Mouse (Mus musculus): ENCODE measurements around the gene Spindoc. TPM values are rescaled to one million over a fixed set of nuclear protein-coding genes. Genes with fewer than 3 reads are reported as not detected.
"Not testable (repeated sequence)": the region's sequence is repeated elsewhere in the genome, so short reads cannot be mapped to it uniquely, and the experiment has no call there.

Gene Spindoc
- polyA plus RNA-seq, 1 experiment from 2014 or later: 23.7 TPM

DNA sequence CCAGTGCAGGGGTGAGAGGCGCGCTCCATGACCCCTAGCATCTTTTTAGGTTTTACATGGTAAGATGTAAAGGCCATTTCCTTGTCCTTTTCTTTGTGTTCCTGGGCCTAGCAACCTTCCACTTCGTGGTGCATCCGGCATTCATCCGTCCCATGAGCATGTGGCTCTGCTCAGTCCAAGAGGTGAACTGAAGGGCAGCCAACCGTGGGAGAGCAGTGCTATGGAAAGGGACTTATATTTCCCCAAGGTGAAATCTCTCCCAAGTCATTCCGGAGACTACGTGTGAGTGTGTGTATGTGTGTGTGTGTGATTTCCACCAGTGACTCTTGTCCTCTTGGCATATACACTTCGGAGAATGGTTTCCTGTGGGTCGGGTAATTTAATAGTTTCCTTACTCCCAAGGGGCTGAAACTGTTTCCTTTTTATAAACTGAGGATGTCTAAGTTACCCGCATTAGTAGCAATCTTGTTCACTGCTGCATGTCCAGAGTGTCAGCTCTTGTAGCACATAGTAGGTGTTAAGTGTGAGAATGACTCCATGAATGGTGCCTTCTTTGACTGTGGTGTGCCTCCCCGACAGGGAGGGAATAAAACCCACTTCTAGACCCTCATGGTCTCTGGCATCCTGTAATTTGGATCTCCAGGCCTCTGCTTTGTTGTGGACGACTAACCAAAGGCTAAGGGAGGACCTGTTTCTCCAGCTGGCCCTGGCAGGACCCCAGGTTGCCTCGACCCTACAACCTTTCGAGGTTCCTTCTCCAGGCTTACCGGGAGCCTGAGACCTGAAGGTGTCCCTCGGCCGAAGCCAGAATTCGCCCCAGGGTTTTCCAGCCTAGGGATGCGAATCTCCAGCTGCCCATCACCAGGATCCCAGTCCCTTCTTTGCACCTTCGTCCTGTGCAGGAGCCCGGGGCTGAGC lies 33.4 kb upstream of the Spindoc start:
- Histone ChIP-seq H3K4me2 (ENCODE audit: low read length) (peak overlapping the region; percentile 72), H3K9ac (ENCODE audit: low read length) (peak overlapping the region; percentile 96), H3K36me3 (ENCODE audit: control insufficient read depth, insufficient read depth, low read length) (peaks cover 14% of the 10 kb centered on the region), H3K4me3 (ENCODE audit: low read depth, low read length) (peak overlapping the region; percentile 63), H3K27me3 (replicated peaks; ENCODE audit: control insufficient read depth, insufficient read depth, low read length) (no peaks in the 10 kb centered on the region), H3K27ac (ENCODE audit: low read depth) (peak overlapping the region; percentile 89), H3K4me1 (replicated peaks; ENCODE audit: control insufficient read depth, insufficient read depth, low read length) (peaks cover 39% of the 10 kb centered on the region), H3K9me3 (ENCODE audit: control insufficient read depth, low read length) (no peaks in the 10 kb centered on the region)
- 27% methylated on average over 22 of the region's 22 CpGs for WGBS
- ATAC-seq (replicated peaks; ENCODE audit: low FRiP score, low TSS enrichment, low read depth) (no peak), DNase-seq (ENCODE audit: low spot score) (no peak)

DNA sequence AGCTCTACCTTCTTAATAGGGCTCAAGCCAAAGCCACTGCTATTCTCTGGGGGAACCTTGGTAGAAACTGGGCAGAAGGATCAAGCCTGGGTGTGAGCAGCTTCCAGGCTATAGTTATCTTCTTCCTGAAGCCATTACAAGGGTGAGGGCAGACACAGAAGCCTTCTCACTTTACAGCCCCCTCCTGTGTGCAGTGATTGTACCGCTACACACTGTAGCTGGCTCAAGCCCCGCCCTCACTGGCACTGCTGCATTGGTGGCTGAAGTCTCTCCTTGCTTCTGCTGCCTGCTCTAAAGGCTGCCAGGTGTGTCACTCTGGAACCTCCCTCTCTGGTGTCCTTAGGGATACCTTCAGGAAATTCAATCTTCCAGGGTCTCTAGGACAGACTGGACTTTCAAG lies 29.6 kb upstream of the Spindoc start:
- ATAC-seq (replicated peaks; ENCODE audit: low FRiP score, low TSS enrichment, low read depth) (no peak), DNase-seq (ENCODE audit: low spot score) (no peak)
- no peaks in the 10 kb centered on the region for H3K9me3 ChIP-seq (ENCODE audit: control insufficient read depth, low read length)
- H3K36me3 ChIP-seq (ENCODE audit: control insufficient read depth, insufficient read depth, low read length): no peaks in the 10 kb centered on the region
- no peak overlapping the region for H3K4me3 ChIP-seq (ENCODE audit: low read depth, low read length)
- H3K27ac ChIP-seq (ENCODE audit: low read depth): no peak overlapping the region
- WGBS: 46% methylated on average over 2 of the region's 2 CpGs
- H3K4me2 ChIP-seq (ENCODE audit: low read length): no peak overlapping the region
- H3K27me3 ChIP-seq (replicated peaks; ENCODE audit: control insufficient read depth, insufficient read depth, low read length): no peaks in the 10 kb centered on the region
- peaks cover 12% of the 10 kb centered on the region for H3K4me1 ChIP-seq (replicated peaks; ENCODE audit: control insufficient read depth, insufficient read depth, low read length)
- no peak overlapping the region for H3K9ac ChIP-seq (ENCODE audit: low read length)

DNA sequence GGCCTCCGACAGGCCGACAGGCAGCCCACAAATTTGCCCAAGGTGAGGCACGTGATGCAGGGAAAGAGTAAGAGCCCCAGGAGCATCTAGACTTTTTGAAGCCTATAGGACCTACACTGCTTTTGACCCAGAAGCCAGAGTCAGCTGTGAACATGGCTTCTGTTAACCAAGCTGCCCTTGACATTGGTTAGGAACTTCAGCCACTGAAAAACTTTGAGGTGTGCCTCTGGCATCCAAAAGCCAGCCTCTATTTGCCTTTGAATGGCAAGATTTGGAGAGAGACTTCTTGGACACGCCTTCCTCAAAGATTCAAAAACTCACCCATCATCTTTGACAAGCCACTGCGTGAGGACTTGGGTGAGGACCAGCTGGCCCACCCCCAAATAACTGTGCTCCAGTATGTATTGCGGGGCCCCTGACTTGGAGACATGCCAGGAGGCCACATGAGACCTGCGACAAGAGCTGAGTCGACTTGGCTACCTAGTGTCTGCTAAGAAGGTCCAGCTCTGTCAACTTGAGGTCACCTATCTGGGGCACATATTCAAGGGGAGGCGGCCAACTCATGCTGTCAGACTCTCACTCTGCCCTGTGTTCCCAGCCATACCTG lies 21.9 kb upstream of the Spindoc start:
- ATAC-seq (replicated peaks; ENCODE audit: low FRiP score, low TSS enrichment, low read depth) (no peak), DNase-seq (ENCODE audit: low spot score) (no peak)
- 64% methylated on average over 9 of the region's 9 CpGs for WGBS
- Histone ChIP-seq H3K4me1 (replicated peaks; ENCODE audit: control insufficient read depth, insufficient read depth, low read length) (no peaks in the 10 kb centered on the region; the same call in 1 of the 2 replicates), H3K9me3 (ENCODE audit: control insufficient read depth, low read length) (no peaks in the 10 kb centered on the region), H3K27ac (ENCODE audit: low read depth) (no peak overlapping the region), H3K4me3 (ENCODE audit: low read depth, low read length) (no peak overlapping the region), H3K27me3 (replicated peaks; ENCODE audit: control insufficient read depth, insufficient read depth, low read length) (no peaks in the 10 kb centered on the region), H3K4me2 (ENCODE audit: low read length) (no peak overlapping the region), H3K9ac (ENCODE audit: low read length) (no peak overlapping the region), H3K36me3 (ENCODE audit: control insufficient read depth, insufficient read depth, low read length) (no peaks in the 10 kb centered on the region)

DNA sequence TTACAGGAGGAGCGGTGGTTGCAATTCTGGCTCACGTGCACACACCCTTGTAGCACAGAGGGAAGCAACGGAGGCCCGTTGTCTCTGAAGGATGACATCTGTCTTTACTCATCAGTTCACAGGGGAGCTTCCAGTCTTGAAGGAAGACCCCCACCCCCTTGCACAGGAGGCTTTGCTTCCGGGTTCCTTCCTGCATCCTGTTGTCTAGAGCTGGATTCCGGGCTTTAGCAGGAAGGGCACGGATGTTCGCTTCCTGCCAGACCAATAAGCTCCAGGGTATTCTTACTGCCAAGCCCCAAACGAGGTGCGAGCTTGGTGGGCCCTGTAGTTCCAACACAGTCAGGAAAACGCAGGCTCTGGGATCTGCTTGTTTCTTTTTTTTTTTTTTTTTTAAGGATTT lies 17.8 kb upstream of the Spindoc start:
- ATAC-seq (replicated peaks; ENCODE audit: low FRiP score, low TSS enrichment, low read depth): no peak
- no peak overlapping the region for H3K4me3 ChIP-seq (ENCODE audit: low read depth, low read length)
- H3K9me3 ChIP-seq (ENCODE audit: control insufficient read depth, low read length): no peaks in the 10 kb centered on the region
- H3K27me3 ChIP-seq (replicated peaks; ENCODE audit: control insufficient read depth, insufficient read depth, low read length): no peaks in the 10 kb centered on the region
- no peak for DNase-seq (ENCODE audit: low spot score)
- H3K4me1 ChIP-seq (replicated peaks; ENCODE audit: control insufficient read depth, insufficient read depth, low read length): no peaks in the 10 kb centered on the region; the same call in none of the 2 replicates
- H3K36me3 ChIP-seq (ENCODE audit: control insufficient read depth, insufficient read depth, low read length): no peaks in the 10 kb centered on the region
- no peak overlapping the region for H3K27ac ChIP-seq (ENCODE audit: low read depth)
- WGBS: 63% methylated on average over 11 of the region's 11 CpGs
- H3K4me2 ChIP-seq (ENCODE audit: low read length): no peak overlapping the region
- H3K9ac ChIP-seq (ENCODE audit: low read length): no peak overlapping the region

DNA sequence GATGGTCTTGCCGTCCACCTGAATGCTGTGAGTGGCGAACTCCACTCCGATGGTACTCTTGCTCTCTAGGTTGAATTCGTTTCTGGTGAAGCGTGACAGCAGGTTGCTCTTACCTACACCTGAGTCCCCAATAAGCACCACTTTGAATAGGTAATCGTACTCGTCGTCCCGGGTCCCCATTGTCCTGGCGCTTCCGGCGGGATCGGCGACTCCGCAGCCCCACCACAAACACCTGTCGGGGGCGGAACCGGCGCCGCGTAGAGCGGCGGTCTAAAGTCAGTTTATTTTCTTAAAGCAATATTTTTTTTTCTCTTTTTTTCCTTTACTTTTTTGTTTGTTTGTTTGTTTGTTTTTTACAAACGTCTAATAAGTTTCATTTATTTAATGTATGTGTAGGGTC lies 16.1 kb upstream of the Spindoc start:
- DNase-seq (ENCODE audit: low spot score); H3K9ac ChIP-seq (ENCODE audit: low read length); ATAC-seq (replicated peaks; ENCODE audit: low FRiP score, low TSS enrichment, low read depth); H3K27ac ChIP-seq (ENCODE audit: low read depth); H3K4me2 ChIP-seq (ENCODE audit: low read length); H3K4me1 ChIP-seq (replicated peaks; ENCODE audit: control insufficient read depth, insufficient read depth, low read length); H3K4me3 ChIP-seq (ENCODE audit: low read depth, low read length); H3K36me3 ChIP-seq (ENCODE audit: control insufficient read depth, insufficient read depth, low read length); H3K27me3 ChIP-seq (replicated peaks; ENCODE audit: control insufficient read depth, insufficient read depth, low read length): not testable (repeated sequence)
- WGBS: 33% methylated on average over 24 of the region's 24 CpGs
- peaks cover 11% of the 10 kb centered on the region for H3K9me3 ChIP-seq (ENCODE audit: control insufficient read depth, low read length)

DNA sequence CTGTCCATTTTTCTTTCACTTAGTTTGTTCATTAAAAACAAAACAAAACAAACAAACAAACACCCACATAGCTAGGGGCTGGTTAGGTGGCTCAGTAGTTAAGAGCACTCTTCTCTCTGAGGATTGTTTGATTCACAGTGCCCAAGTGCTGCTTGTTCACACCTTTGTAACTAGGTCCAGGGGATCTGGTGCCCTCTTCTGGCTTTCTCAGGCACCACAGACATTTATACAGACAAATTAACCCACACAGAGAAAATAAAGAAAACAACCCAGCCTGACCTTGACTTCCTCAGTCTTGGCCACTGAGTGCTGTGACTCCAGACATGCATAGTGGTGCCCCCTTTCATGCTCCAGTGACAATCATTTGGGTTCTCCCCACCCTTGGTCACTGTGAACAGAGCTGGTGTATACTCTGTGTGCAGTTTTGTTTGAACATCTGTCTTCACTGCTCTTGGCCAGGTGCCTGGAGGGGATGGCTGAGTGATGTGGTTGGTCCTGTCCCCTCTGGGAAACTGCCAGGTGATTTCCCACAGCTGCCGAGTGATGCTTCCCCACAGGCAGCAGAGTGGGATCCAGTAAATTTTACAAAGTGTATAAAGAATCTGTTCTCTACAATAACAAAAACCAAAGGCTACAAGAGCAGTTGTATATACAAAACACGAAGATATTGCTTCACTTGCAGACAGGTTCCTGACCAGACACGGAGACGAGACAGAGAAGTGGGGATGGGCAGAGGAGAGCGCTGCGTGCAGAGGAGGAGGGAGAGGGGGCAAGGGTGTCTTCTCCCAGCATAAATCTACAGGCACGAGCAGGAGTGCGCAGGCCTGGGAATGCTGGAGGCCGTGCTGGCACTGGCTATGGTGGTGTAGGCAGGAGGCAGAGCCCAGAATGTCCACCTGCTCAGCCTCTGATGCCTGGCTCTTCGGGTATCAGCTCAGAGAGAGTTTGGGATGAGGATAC lies 14.4 kb upstream of the Spindoc start:
- not testable (repeated sequence) for H3K9ac ChIP-seq (ENCODE audit: low read length); H3K4me1 ChIP-seq (replicated peaks; ENCODE audit: control insufficient read depth, insufficient read depth, low read length); H3K27ac ChIP-seq (ENCODE audit: low read depth); H3K4me3 ChIP-seq (ENCODE audit: low read depth, low read length); H3K4me2 ChIP-seq (ENCODE audit: low read length); H3K27me3 ChIP-seq (replicated peaks; ENCODE audit: control insufficient read depth, insufficient read depth, low read length); H3K36me3 ChIP-seq (ENCODE audit: control insufficient read depth, insufficient read depth, low read length)
- peaks cover 11% of the 10 kb centered on the region for H3K9me3 ChIP-seq (ENCODE audit: control insufficient read depth, low read length)
- peak; percentile 62 for ATAC-seq (replicated peaks; ENCODE audit: low FRiP score, low TSS enrichment, low read depth)
- WGBS: 28% methylated on average over 5 of the region's 10 CpGs
- DNase-seq (ENCODE audit: low spot score): peak; percentile 80

DNA sequence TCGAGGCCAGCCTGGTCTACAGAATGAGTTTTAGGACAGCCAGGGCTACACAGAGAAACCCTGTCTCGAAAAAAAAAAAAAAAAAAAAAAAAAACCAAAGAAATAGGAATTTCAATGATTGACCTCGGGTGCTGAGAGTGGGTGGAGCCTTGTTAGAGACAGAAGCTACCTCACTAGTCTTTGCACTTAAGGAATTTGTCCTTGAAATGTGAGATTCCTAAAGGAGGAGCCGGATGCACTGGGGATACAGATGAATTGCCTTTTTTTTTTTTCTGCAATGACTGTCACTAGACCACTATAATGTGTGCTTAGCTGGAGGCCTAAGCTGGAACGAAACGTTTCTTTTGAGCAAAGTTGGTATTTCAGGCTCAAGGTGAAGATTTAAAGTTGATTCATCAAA lies 5.7 kb upstream of the Spindoc start:
- no peak overlapping the region for H3K27ac ChIP-seq (ENCODE audit: low read depth)
- H3K4me1 ChIP-seq (replicated peaks; ENCODE audit: control insufficient read depth, insufficient read depth, low read length): 0 out of 2 replicates have a peak, but pooled peaks cover 6% of the 10 kb centered on the region
- H3K36me3 ChIP-seq (ENCODE audit: control insufficient read depth, insufficient read depth, low read length): no peaks in the 10 kb centered on the region
- ATAC-seq (replicated peaks; ENCODE audit: low FRiP score, low TSS enrichment, low read depth) (no peak), DNase-seq (ENCODE audit: low spot score) (no peak)
- no peak overlapping the region for H3K4me2 ChIP-seq (ENCODE audit: low read length)
- no peaks in the 10 kb centered on the region for H3K27me3 ChIP-seq (replicated peaks; ENCODE audit: control insufficient read depth, insufficient read depth, low read length)
- H3K4me3 ChIP-seq (ENCODE audit: low read depth, low read length): no peak overlapping the region
- no peak overlapping the region for H3K9ac ChIP-seq (ENCODE audit: low read length)
- WGBS: 87% methylated on average over 6 of the region's 6 CpGs
- H3K9me3 ChIP-seq (ENCODE audit: control insufficient read depth, low read length): 0 out of 2 replicates have a peak, but pooled peaks cover 11% of the 10 kb centered on the region

DNA sequence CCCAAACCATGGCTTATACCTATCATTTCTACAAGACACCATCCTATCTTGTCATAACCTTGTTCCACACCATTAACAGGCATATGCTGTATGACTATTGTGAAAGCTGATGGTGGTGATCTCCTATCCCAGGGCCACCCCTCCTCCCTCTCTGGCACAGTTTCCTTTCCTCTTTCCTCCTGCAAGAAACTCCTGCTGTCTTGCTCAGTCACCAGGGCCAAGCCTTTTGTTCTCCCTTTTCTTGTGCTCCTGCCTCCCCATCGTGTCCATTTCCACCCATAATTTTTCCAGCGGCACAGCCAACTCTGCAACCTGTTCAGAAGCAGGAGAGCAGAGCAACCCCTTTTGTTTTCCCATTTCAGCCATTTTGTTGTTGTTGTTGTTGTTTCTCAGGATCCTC lies 3.2 kb upstream of the Spindoc start:
- ATAC-seq (replicated peaks; ENCODE audit: low FRiP score, low TSS enrichment, low read depth): no peak
- WGBS: 77% methylated on average over 2 of the region's 2 CpGs
- 0 out of 2 replicates have a peak, but pooled peaks cover 8% of the 10 kb centered on the region for H3K9me3 ChIP-seq (ENCODE audit: control insufficient read depth, low read length)

More for the DNA sequence above, 3.2 kb upstream of the Spindoc start:
- DNase-seq (ENCODE audit: low spot score): no peak
- Histone ChIP-seq H3K4me3 (ENCODE audit: low read depth, low read length) (no peak overlapping the region), H3K4me1 (replicated peaks; ENCODE audit: control insufficient read depth, insufficient read depth, low read length) (peaks cover 17% of the 10 kb centered on the region), H3K9ac (ENCODE audit: low read length) (no peak overlapping the region), H3K36me3 (ENCODE audit: control insufficient read depth, insufficient read depth, low read length) (no peaks in the 10 kb centered on the region), H3K4me2 (ENCODE audit: low read length) (no peak overlapping the region), H3K27ac (ENCODE audit: low read depth) (no peak overlapping the region), H3K27me3 (replicated peaks; ENCODE audit: control insufficient read depth, insufficient read depth, low read length) (no peaks in the 10 kb centered on the region)

Data from intestine, embryonic 14.5 days (tissue).